8 mouse cellular contexts compared by ENCODE assay signal in the genomic region with DNA sequence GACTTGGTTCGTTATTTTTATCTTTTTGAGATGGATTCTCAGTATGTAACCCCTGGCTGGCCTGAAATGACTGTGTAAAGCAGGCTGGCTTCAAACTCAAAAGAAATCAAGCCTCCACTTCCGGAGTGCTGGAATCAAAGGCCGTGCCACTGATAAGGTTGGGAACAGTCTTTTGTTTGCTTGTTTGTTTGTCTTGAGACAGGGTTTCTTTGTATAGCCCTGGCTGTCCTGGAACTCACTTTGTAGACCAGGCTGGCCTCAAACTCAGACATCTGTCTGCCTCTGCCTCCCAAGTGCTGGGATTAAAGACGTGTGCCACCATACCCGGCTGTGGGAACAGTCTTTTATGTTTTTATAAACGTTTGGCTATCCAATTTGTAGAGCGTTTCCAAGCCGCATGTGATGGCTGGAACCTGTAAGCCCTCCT. TPM values are rescaled to one million over a fixed set of nuclear protein-coding genes. Genes with fewer than 3 reads are reported as not detected.
A peak's percentile ranks its signal among the peaks of the same experiment; 100 is the strongest.
DNase-seq lines count a peak whose midpoint lies in the region; ATAC-seq and TF ChIP-seq lines count a peak whose summit lies in the region.

No protein-coding gene starts in this region.

- peaks cover 10% of the 10 kb centered on the region for H3K79me2 ChIP-seq in myocyte (ENCODE audit: control insufficient read depth, insufficient read depth)

- H3K4me3 ChIP-seq in kidney, embryonic 16.5 days (ENCODE audit: low read length): peak overlapping the region; percentile 82
- H3K4me3 ChIP-seq in embryonic facial prominence, embryonic 11.5 days (ENCODE audit: low read depth, low read length): peak overlapping the region; percentile 71
- H3K4me3 ChIP-seq in intestine, embryonic 14.5 days (ENCODE audit: low read depth, low read length): peak overlapping the region; percentile 69
- peak overlapping the region; percentile 71 for H3K4me3 ChIP-seq in myocyte

- H3K4me1 ChIP-seq in kidney, embryonic 16.5 days (ENCODE audit: insufficient read depth, low read length): peaks cover 15% of the 10 kb centered on the region; the same call in 1 of the 2 replicates
- no peaks in the 10 kb centered on the region; the same call in 1 of the 2 replicates for H3K4me1 ChIP-seq in embryonic facial prominence, embryonic 11.5 days (ENCODE audit: control insufficient read depth, insufficient read depth, low read length)
- peaks cover 9% of the 10 kb centered on the region for H3K4me1 ChIP-seq in intestine, embryonic 14.5 days (replicated peaks; ENCODE audit: control insufficient read depth, insufficient read depth, low read length)

- WGBS in kidney, embryonic 16.5 days: 31% methylated on average over 8 of the region's 8 CpGs
- 35% methylated on average over 8 of the region's 8 CpGs for WGBS in embryonic facial prominence, embryonic 11.5 days
- WGBS in intestine, embryonic 14.5 days: 25% methylated on average over 8 of the region's 8 CpGs

- peak; percentile 20; the same call in 1 of the 2 replicates for ATAC-seq in kidney, embryonic 16.5 days (ENCODE audit: low FRiP score, low TSS enrichment)
- no peak for ATAC-seq in embryonic facial prominence, embryonic 11.5 days (replicated peaks; ENCODE audit: insufficient number of reproducible peaks, low FRiP score, low TSS enrichment, low read depth)
- ATAC-seq in intestine, embryonic 14.5 days (replicated peaks; ENCODE audit: low FRiP score, low TSS enrichment, low read depth): no peak

- no peaks in the 10 kb centered on the region for H3K9me3 ChIP-seq in kidney, embryonic 16.5 days (ENCODE audit: low read length)
- H3K9me3 ChIP-seq in embryonic facial prominence, embryonic 11.5 days (replicated peaks; ENCODE audit: control insufficient read depth, low read length): no peaks in the 10 kb centered on the region
- no peaks in the 10 kb centered on the region for H3K9me3 ChIP-seq in intestine, embryonic 14.5 days (ENCODE audit: control insufficient read depth, low read length)

- H3K9ac ChIP-seq in kidney, embryonic 16.5 days (replicated peaks; ENCODE audit: low read length): peak overlapping the region; percentile 76
- H3K9ac ChIP-seq in embryonic facial prominence, embryonic 11.5 days (replicated peaks; ENCODE audit: low read length): peak overlapping the region; percentile 73
- H3K9ac ChIP-seq in intestine, embryonic 14.5 days (ENCODE audit: low read length): peak overlapping the region; percentile 61

- H3K36me3 ChIP-seq in kidney, embryonic 16.5 days (ENCODE audit: insufficient read depth, low read length): peaks cover 32% of the 10 kb centered on the region
- peaks cover 11% of the 10 kb centered on the region for H3K36me3 ChIP-seq in embryonic facial prominence, embryonic 11.5 days (replicated peaks; ENCODE audit: control insufficient read depth, insufficient read depth, low read depth, low read length)
- H3K36me3 ChIP-seq in intestine, embryonic 14.5 days (ENCODE audit: control insufficient read depth, insufficient read depth, low read length): peaks cover 32% of the 10 kb centered on the region
- H3K36me3 ChIP-seq in myocyte (ENCODE audit: control insufficient read depth, insufficient read depth): peaks cover 7% of the 10 kb centered on the region

- H3K27ac ChIP-seq in kidney, embryonic 16.5 days (ENCODE audit: low read length): peak overlapping the region; percentile 97
- H3K27ac ChIP-seq in embryonic facial prominence, embryonic 11.5 days (replicated peaks; ENCODE audit: low read depth, low read length): peak overlapping the region; percentile 32; the same call in 1 of the 2 replicates
- H3K27ac ChIP-seq in intestine, embryonic 14.5 days (ENCODE audit: low read depth): peak overlapping the region; percentile 83

- H3K4me2 ChIP-seq in kidney, embryonic 16.5 days (replicated peaks; ENCODE audit: low read depth, low read length): peak overlapping the region; percentile 73
- peak overlapping the region; percentile 62 for H3K4me2 ChIP-seq in embryonic facial prominence, embryonic 11.5 days (ENCODE audit: low read depth, low read length)
- peak overlapping the region; percentile 85 for H3K4me2 ChIP-seq in intestine, embryonic 14.5 days (ENCODE audit: low read length)
- peak overlapping the region; percentile 68 for H3K4me2 ChIP-seq in myocyte (ENCODE audit: low read depth)

- no peaks in the 10 kb centered on the region for H3K27me3 ChIP-seq in kidney, embryonic 16.5 days (ENCODE audit: insufficient read depth, low read length)
- no peaks in the 10 kb centered on the region for H3K27me3 ChIP-seq in embryonic facial prominence, embryonic 11.5 days (ENCODE audit: control insufficient read depth, insufficient read depth, low read length)
- H3K27me3 ChIP-seq in intestine, embryonic 14.5 days (replicated peaks; ENCODE audit: control insufficient read depth, insufficient read depth, low read length): no peaks in the 10 kb centered on the region
- no peaks in the 10 kb centered on the region for H3K27me3 ChIP-seq in myocyte (ENCODE audit: control insufficient read depth, insufficient read depth, insufficient read length)

- peak overlapping the region; percentile 30 for H3ac ChIP-seq in myocyte (ENCODE audit: control insufficient read depth, insufficient read length)

- TF ChIP-seq POLR2A in myocyte (IDR thresholded peaks at IDR 0.05; ENCODE audit: insufficient read length, low read depth): no peak

- no peak for DNase-seq in kidney, postnatal 25 days
- DNase-seq in embryonic facial prominence, embryonic 11.5 days (ENCODE audit: low spot score): no peak
- DNase-seq in intestine, embryonic 14.5 days (ENCODE audit: low spot score): no peak
- no peak for DNase-seq in ovary, postnatal 36 days (ENCODE audit: low spot score)
- no peak for DNase-seq in retina, embryonic 14.5 days (ENCODE audit: low spot score)
- DNase-seq in retina, postnatal 1 day: no peak

TF ChIP-seq in myocyte, 11 proteins besides CTCF, POLR2A, EP300 and RAD21:
- no peak for TF ChIP-seq MYOD1 (IDR thresholded peaks at IDR 0.05; ENCODE audit: control insufficient read depth in 1 of 3, insufficient read length in 2 of 3, low read depth in 2 of 3)
- TF ChIP-seq POLR2AphosphoS2 (IDR thresholded peaks at IDR 0.05; ENCODE audit: insufficient read length, low read depth): no peak
- no peak for TF ChIP-seq E2F4 (IDR thresholded peaks at IDR 0.05; ENCODE audit: insufficient read depth)
- TF ChIP-seq SRF (IDR thresholded peaks at IDR 0.05; ENCODE audit: control insufficient read depth, insufficient read length, low read depth): no peak
- no peak for TF ChIP-seq TCF12 (IDR thresholded peaks at IDR 0.05; ENCODE audit: insufficient read depth, poor library complexity, severe bottlenecking)
- TF ChIP-seq CEBPB (IDR thresholded peaks at IDR 0.05; ENCODE audit: insufficient read depth, poor library complexity, severe bottlenecking): no peak
- TF ChIP-seq TCF3 (IDR thresholded peaks at IDR 0.05; ENCODE audit: insufficient read length, low read depth): no peak
- no peak for TF ChIP-seq MAX (IDR thresholded peaks at IDR 0.05; ENCODE audit: low read depth)
- TF ChIP-seq USF1 (IDR thresholded peaks at IDR 0.05; ENCODE audit: low read depth): no peak
- no peak for TF ChIP-seq MYOG (IDR thresholded peaks at IDR 0.05; ENCODE audit: control insufficient read depth in 1 of 3, insufficient read depth in 1 of 3, insufficient read length in 2 of 3, low read depth in 2 of 3)
- no peak for TF ChIP-seq REST (IDR thresholded peaks at IDR 0.05; ENCODE audit: insufficient read depth, insufficient read length)

RNA-seq across cellular contexts. Expression of a gene that starts 0.6 kb away (rescaled TPM):
- 61.9 and 69.8 TPM in 2 replicates for polyA plus RNA-seq in kidney, embryonic 16.5 days (2015; fragmentation: Nextera tagmentation; extraction: Ambion mirVana)
- 49.2 and 53.8 TPM in 2 replicates for polyA plus RNA-seq in embryonic facial prominence, embryonic 11.5 days (2014; fragmentation: Nextera tagmentation; extraction: Ambion mirVana)
- polyA plus RNA-seq in intestine, embryonic 14.5 days (2014; fragmentation: Nextera tagmentation; extraction: Ambion mirVana): 52.9 and 56.0 TPM in 2 replicates
- polyA plus RNA-seq in myocyte (2012; fragmentation: generic; extraction: Trizol): 41.5 TPM

RNA-seq across cellular contexts. Expression of a gene that starts 36.0 kb away (rescaled TPM):
- polyA plus RNA-seq in kidney, embryonic 16.5 days (2015; fragmentation: Nextera tagmentation; extraction: Ambion mirVana): 16.6 and 22.1 TPM in 2 replicates
- 14.1 and 15.2 TPM in 2 replicates for polyA plus RNA-seq in embryonic facial prominence, embryonic 11.5 days (2014; fragmentation: Nextera tagmentation; extraction: Ambion mirVana)
- 21.5 and 23.1 TPM in 2 replicates for polyA plus RNA-seq in intestine, embryonic 14.5 days (2014; fragmentation: Nextera tagmentation; extraction: Ambion mirVana)
- 4.7 TPM for polyA plus RNA-seq in myocyte (2012; fragmentation: generic; extraction: Trizol)

RNA-seq across cellular contexts. Expression of a gene that starts 36.6 kb away (rescaled TPM):
- 161 and 163 TPM in 2 replicates for polyA plus RNA-seq in kidney, embryonic 16.5 days (2015; fragmentation: Nextera tagmentation; extraction: Ambion mirVana)
- polyA plus RNA-seq in embryonic facial prominence, embryonic 11.5 days (2014; fragmentation: Nextera tagmentation; extraction: Ambion mirVana): 171 and 173 TPM in 2 replicates
- polyA plus RNA-seq in intestine, embryonic 14.5 days (2014; fragmentation: Nextera tagmentation; extraction: Ambion mirVana): 150 and 155 TPM in 2 replicates
- polyA plus RNA-seq in myocyte (2012; fragmentation: generic; extraction: Trizol): 103 TPM

Comparison
In these comparisons a context has a peak if more than half of its experiments do, and no peak if none do; other contexts are left out.
1. H3K27ac ChIP-seq: peak in every context shown above with its lines; median percentile 97 in kidney, embryonic 16.5 days; 83 in intestine, embryonic 14.5 days; 32 in embryonic facial prominence, embryonic 11.5 days.